9 mouse cellular contexts compared by ENCODE assay signal in genomic region chr5:137641054-137641453, GRCm38 (mm10). TPM values are rescaled to one million over a fixed set of nuclear protein-coding genes. Genes with fewer than 3 reads are reported as not detected.
DNase-seq lines count a peak whose midpoint lies in the region; ATAC-seq and TF ChIP-seq lines count a peak whose summit lies in the region.
"Had no signal": no experiment of that assay in that cellular context is flagged by ENCODE, and none has a peak within 500 bp of the region (broad histone marks: within the 10 kb centered on the region; RNA-seq: fewer than 3 reads in every experiment).

TSS of gene Sap25 (plus strand) at chr5:137641334.

- H3K9me3 ChIP-seq in intestine, postnatal 0 days (ENCODE audit: control insufficient read depth) = no peaks in the 10 kb centered on the region
- H3K9me3 ChIP-seq in limb, embryonic 10.5 days (replicated peaks) = no peaks in the 10 kb centered on the region
- H3K9me3 ChIP-seq: embryonic facial prominence, embryonic 12.5 days; limb, embryonic 15.5 days had no signal

- peaks cover 23% of the 10 kb centered on the region for H3K27me3 ChIP-seq in intestine, postnatal 0 days (replicated peaks; ENCODE audit: control insufficient read depth, insufficient read depth, low read length)
- peaks cover 38% of the 10 kb centered on the region for H3K27me3 ChIP-seq in limb, embryonic 10.5 days (ENCODE audit: low read depth, poor library complexity, severe bottlenecking)

- no peak for ATAC-seq in intestine, postnatal 0 days
- ATAC-seq in megakaryocyte-erythroid progenitor cell, adult 5-6 weeks (replicated peaks; ENCODE audit: low FRiP score, low TSS enrichment, poor library complexity, severe bottlenecking) = no peak

- H3K36me3 ChIP-seq in intestine, postnatal 0 days (ENCODE audit: control insufficient read depth, insufficient read depth) = peaks cover 68% of the 10 kb centered on the region
- peaks cover 75% of the 10 kb centered on the region for H3K36me3 ChIP-seq in limb, embryonic 10.5 days

- WGBS in intestine, postnatal 0 days = 88% methylated on average over 19 of the region's 19 CpGs
- WGBS in limb, embryonic 10.5 days = 88% methylated on average over 19 of the region's 19 CpGs

- H3K4me3 ChIP-seq in left cerebral cortex, adult 2 months = no peak within 1 kb of the TSS
- H3K4me3 ChIP-seq in intestine, postnatal 0 days (ENCODE audit: low read depth, low read length) = no peak within 1 kb of the TSS
- no peak within 1 kb of the TSS for H3K4me3 ChIP-seq in limb, embryonic 10.5 days
- H3K4me3 ChIP-seq: embryonic facial prominence, embryonic 12.5 days; limb, embryonic 15.5 days had no signal

- no peaks in the 10 kb centered on the region for H3K4me1 ChIP-seq in intestine, postnatal 0 days (replicated peaks; ENCODE audit: control insufficient read depth, insufficient read depth, low read length)
- peaks cover 32% of the 10 kb centered on the region for H3K4me1 ChIP-seq in limb, embryonic 10.5 days

- intact Hi-C loops in left cerebral cortex, adult 2 months (cut with DNase I) = no loop called here

- no peak within 1 kb of the TSS for H3K4me2 ChIP-seq in intestine, postnatal 0 days (replicated peaks; ENCODE audit: low read depth)
- H3K4me2 ChIP-seq: embryonic facial prominence, embryonic 12.5 days; limb, embryonic 15.5 days had no signal

- no peak for DNase-seq in left cerebral cortex, adult 2 months (ENCODE audit: extremely low spot score in 1 of 2, low spot score in 2 of 2)
- DNase-seq in left cerebral cortex, adult 8-10 months (ENCODE audit: low spot score in 2 of 2) = no peak
- DNase-seq in R1 (ENCODE audit: low read depth, low spot score) = peak; percentile 94
- DNase-seq in limb, embryonic 10.5 days (ENCODE audit: low spot score) = no peak
- no peak for DNase-seq in frontal cortex, postnatal 25 days (ENCODE audit: low spot score in 2 of 2)

- H3K27ac ChIP-seq in left cerebral cortex, adult 2 months = no peak within 1 kb of the TSS
- no peak within 1 kb of the TSS for H3K27ac ChIP-seq in intestine, postnatal 0 days (ENCODE audit: low read depth, low read length)
- no peak within 1 kb of the TSS for H3K27ac ChIP-seq in limb, embryonic 10.5 days
- H3K27ac ChIP-seq: embryonic facial prominence, embryonic 12.5 days; limb, embryonic 15.5 days had no signal

- no peak within 1 kb of the TSS for H3K9ac ChIP-seq in intestine, postnatal 0 days (ENCODE audit: low read depth, low read length)
- H3K9ac ChIP-seq: embryonic facial prominence, embryonic 12.5 days; limb, embryonic 15.5 days had no signal

- TF ChIP-seq CTCF in left cerebral cortex, adult 2 months (IDR thresholded peaks at IDR 0.05) = peak; percentile 41
- peak; percentile 67 for TF ChIP-seq CTCF in intestine, postnatal 0 days (IDR thresholded peaks at IDR 0.05; ENCODE audit: low read depth)

RNA-seq across cellular contexts. Expression of gene Sap25, which starts in this region (rescaled TPM):
- 1 to 10 TPM; 4.8 to 7.2 TPM for total RNA-seq in left cerebral cortex, adult 2 months (2021)
- 1 to 10 TPM in 3 of 4 experiments, under 1 TPM in 1; 0.91 to 5.9 (median 3.5) TPM for total RNA-seq in left cerebral cortex, adult 8-10 months (2022)
- 2.3 and 4.8 TPM in 2 replicates for polyA plus RNA-seq in intestine, postnatal 0 days (2015; fragmentation: Nextera tagmentation; extraction: Ambion mirVana)
- 45.8 and 69.9 TPM in 2 replicates for total RNA-seq in megakaryocyte-erythroid progenitor cell, adult 5-6 weeks (2014; fragmentation: Nextera tagmentation)
- total RNA-seq in megakaryocyte-erythroid progenitor cell, adult 5-6 weeks (2017) = 10.0 and 12.9 TPM in 2 replicates
- polyA plus RNA-seq in limb, embryonic 10.5 days (2016; fragmentation: Nextera tagmentation; extraction: Ambion mirVana) = 8.0 and 9.7 TPM in 2 replicates
